Mouse (Mus musculus): ENCODE results near the gene C4bp. TPM values are rescaled to one million over a fixed set of nuclear protein-coding genes. Genes with fewer than 3 reads are reported as not detected.

Gene C4bp
- polyA plus RNA-seq (2014; fragmentation: Nextera tagmentation; extraction: Ambion mirVana) = 0.16 TPM in 1 of 2 replicates, not detected in the other

DNA sequence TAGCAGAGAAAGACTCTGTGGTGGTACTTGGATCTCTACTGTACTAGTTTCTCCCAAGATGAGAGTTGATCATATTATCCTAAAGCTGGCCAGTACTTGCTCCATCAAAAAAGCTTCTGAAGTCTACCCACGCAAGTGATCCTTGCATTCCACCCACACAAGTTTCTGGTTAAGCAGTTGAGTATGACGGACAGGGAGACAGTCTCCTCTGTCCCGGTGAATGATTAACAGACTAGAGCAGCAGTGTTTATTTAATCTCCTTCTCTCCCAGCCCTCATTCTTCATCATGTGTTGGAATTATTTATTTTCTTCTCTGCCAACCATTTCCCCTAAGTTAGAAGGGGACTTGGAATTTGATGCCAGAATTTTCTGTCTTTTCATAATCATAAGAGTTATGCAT lies at the start of gene C4bp:
C4bp (minus strand) TSS at position 179 of the 400 bp plus-strand sequence.
- Histone ChIP-seq H3K4me1 (ENCODE audit: control insufficient read depth, insufficient read depth, low read length) (no peaks in the 10 kb centered on the region), H3K36me3 (ENCODE audit: control insufficient read depth, insufficient read depth, low read length) (no peaks in the 10 kb centered on the region), H3K9me3 (ENCODE audit: control insufficient read depth, low read length) (no peaks in the 10 kb centered on the region), H3K27ac (replicated peaks; ENCODE audit: low read depth, low read length) (no peak within 1 kb of the TSS), H3K9ac (replicated peaks; ENCODE audit: low read length) (no peak within 1 kb of the TSS), H3K27me3 (ENCODE audit: control insufficient read depth, insufficient read depth, low read length) (no peaks in the 10 kb centered on the region), H3K4me2 (ENCODE audit: low read length) (no peak within 1 kb of the TSS), H3K4me3 (replicated peaks; ENCODE audit: low read depth, low read length) (no peak within 1 kb of the TSS)
- no peak for ATAC-seq (ENCODE audit: low FRiP score, low TSS enrichment)
- 90% methylated on average over 3 of the region's 3 CpGs for WGBS
- DNase-seq = no peak

DNA sequence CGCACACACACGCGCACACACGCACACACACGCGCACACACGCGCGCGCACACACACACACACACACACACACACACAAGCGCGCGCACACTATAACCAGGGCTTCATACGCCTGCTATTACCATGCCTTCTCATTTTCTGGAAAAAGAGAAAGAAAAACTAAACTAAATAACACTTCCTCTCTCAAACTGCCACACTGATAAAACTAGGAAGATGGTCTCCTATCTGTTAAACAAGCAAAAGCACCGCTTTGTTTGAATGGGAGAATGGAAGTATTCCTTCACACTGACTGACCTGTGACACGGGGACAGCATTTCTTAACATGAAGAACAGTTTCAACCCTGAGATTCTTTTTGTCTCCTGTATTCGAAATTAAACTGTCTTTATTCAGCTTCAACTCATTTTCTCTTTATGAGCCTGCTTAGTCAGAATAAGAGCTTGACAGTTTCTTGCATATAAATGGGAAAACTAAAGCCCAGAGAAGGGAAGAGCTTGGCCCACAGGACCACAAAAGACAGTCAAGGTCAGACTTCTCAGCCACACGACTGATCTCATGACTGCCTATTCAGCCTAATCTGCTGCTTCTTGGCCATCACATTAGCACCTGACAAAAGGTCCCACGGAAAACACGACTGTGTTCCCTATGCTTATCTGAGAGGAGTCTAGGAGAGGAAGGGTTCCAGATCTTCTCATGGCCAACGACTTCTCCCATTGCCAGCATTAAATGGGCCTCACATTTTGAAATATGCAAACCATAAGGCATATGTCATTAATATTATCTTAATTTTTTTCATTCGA lies 49.0 kb upstream of the C4bp start:
- DNase-seq = no peak
- Histone ChIP-seq H3K27ac (replicated peaks; ENCODE audit: low read depth, low read length) (no peak overlapping the region), H3K4me1 (ENCODE audit: control insufficient read depth, insufficient read depth, low read length) (0 out of 2 replicates have a peak, but pooled peaks cover 3% of the 10 kb centered on the region), H3K36me3 (ENCODE audit: control insufficient read depth, insufficient read depth, low read length) (peaks cover 34% of the 10 kb centered on the region), H3K9ac (replicated peaks; ENCODE audit: low read length) (no peak overlapping the region), H3K4me3 (replicated peaks; ENCODE audit: low read depth, low read length) (no peak overlapping the region), H3K27me3 (ENCODE audit: control insufficient read depth, insufficient read depth, low read length) (no peaks in the 10 kb centered on the region), H3K9me3 (ENCODE audit: control insufficient read depth, low read length) (no peaks in the 10 kb centered on the region), H3K4me2 (ENCODE audit: low read length) (no peak overlapping the region)
- ATAC-seq (ENCODE audit: low FRiP score, low TSS enrichment) = no peak
- 88% methylated on average over 22 of the region's 22 CpGs for WGBS

DNA sequence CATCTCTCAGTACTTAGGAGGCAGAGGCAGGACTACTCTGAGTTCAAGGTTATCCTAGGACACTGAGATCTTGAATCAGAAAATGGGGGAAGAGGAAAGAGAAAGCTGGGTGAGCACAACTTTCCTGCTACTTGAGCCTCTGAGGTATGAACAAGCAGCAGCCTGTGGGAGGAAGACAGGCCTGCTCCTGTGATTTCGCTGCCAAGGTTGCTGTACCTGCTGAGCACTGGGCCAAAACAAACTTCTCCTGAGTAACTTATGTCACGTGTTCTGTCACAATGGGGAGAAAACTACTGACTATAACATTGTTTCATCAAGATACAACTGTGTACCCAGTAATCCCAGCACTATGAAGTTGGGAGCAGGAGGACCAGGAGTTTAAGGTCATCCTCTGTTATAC lies 42.2 kb upstream of the C4bp start:
- no peaks in the 10 kb centered on the region for H3K9me3 ChIP-seq (ENCODE audit: control insufficient read depth, low read length)
- no peak overlapping the region for H3K4me3 ChIP-seq (replicated peaks; ENCODE audit: low read depth, low read length)
- no peak overlapping the region for H3K4me2 ChIP-seq (ENCODE audit: low read length)
- WGBS = 87% methylated on average over 2 of the region's 2 CpGs
- H3K36me3 ChIP-seq (ENCODE audit: control insufficient read depth, insufficient read depth, low read length) = peaks cover 74% of the 10 kb centered on the region
- DNase-seq (no peak), ATAC-seq (ENCODE audit: low FRiP score, low TSS enrichment) (no peak)
- H3K27ac ChIP-seq (replicated peaks; ENCODE audit: low read depth, low read length) = no peak overlapping the region
- no peaks in the 10 kb centered on the region for H3K27me3 ChIP-seq (ENCODE audit: control insufficient read depth, insufficient read depth, low read length)
- no peaks in the 10 kb centered on the region for H3K4me1 ChIP-seq (ENCODE audit: control insufficient read depth, insufficient read depth, low read length)
- H3K9ac ChIP-seq (replicated peaks; ENCODE audit: low read length) = no peak overlapping the region

DNA sequence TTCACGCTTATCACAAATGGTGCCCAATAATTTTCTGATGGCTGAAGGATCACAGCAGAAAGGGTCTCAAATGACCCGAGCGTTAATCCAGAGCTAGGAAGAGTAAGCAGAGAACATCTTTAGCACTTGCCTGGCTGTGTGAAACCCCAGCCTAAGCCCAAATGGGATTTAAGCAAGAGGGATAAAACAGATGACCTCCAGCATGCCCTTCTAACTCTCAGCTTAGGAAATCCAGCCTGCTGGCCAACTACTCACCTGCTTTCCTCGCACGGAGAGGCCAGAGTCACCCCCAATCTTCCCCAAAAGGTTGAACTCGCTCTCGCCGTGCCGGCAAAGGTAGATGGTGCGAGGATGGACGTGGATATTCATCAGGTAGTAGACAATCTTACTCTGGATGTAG lies 40.5 kb upstream of the C4bp start:
- Histone ChIP-seq H3K27ac (replicated peaks; ENCODE audit: low read depth, low read length) (no peak overlapping the region), H3K4me2 (ENCODE audit: low read length) (no peak overlapping the region), H3K27me3 (ENCODE audit: control insufficient read depth, insufficient read depth, low read length) (no peaks in the 10 kb centered on the region), H3K4me1 (ENCODE audit: control insufficient read depth, insufficient read depth, low read length) (no peaks in the 10 kb centered on the region), H3K9me3 (ENCODE audit: control insufficient read depth, low read length) (no peaks in the 10 kb centered on the region), H3K9ac (replicated peaks; ENCODE audit: low read length) (no peak overlapping the region), H3K36me3 (ENCODE audit: control insufficient read depth, insufficient read depth, low read length) (peaks cover 79% of the 10 kb centered on the region), H3K4me3 (replicated peaks; ENCODE audit: low read depth, low read length) (no peak overlapping the region)
- WGBS = 97% methylated on average over 11 of the region's 11 CpGs
- DNase-seq = no peak
- no peak for ATAC-seq (ENCODE audit: low FRiP score, low TSS enrichment)

DNA sequence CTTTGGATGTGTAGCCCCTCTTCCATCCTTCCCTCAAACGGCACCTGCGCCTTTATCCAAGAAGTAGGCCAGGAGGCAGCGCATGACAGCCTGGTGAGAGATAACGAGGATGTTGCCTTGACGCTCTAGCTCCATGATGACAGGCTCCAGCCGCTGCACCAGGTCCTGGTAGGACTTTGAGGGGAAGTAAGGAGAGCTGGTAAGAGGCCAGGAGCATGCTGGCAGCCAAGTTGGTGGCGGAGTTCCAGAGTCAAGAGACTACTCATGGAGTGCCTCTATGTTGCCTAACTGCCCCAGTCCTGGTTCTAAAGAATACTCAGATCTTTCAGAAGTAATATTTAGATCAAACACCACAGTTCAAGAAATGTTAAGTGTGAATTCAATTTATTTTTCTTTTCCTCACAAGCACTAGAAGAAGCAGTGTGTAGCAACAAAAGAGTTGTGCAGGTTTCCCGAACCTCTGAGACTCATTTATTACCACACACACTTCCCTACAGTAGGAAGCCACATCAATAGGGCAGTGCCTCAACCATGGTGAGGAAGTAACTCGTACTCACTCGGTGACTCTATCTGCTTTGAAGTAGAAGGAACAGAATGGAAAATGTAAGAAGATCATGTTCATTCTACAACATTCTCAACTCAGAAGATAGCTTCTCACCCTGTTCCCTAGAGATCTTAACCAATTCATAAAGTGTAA lies 38.7 kb upstream of the C4bp start:
- ATAC-seq (ENCODE audit: low FRiP score, low TSS enrichment) (no peak), DNase-seq (no peak)
- no peaks in the 10 kb centered on the region for H3K4me1 ChIP-seq (ENCODE audit: control insufficient read depth, insufficient read depth, low read length)
- peaks cover 81% of the 10 kb centered on the region for H3K36me3 ChIP-seq (ENCODE audit: control insufficient read depth, insufficient read depth, low read length)
- H3K4me2 ChIP-seq (ENCODE audit: low read length) = no peak overlapping the region
- WGBS = 91% methylated on average over 10 of the region's 10 CpGs
- no peaks in the 10 kb centered on the region for H3K9me3 ChIP-seq (ENCODE audit: control insufficient read depth, low read length)
- H3K9ac ChIP-seq (replicated peaks; ENCODE audit: low read length) = no peak overlapping the region
- no peak overlapping the region for H3K27ac ChIP-seq (replicated peaks; ENCODE audit: low read depth, low read length)
- H3K4me3 ChIP-seq (replicated peaks; ENCODE audit: low read depth, low read length) = no peak overlapping the region
- no peaks in the 10 kb centered on the region for H3K27me3 ChIP-seq (ENCODE audit: control insufficient read depth, insufficient read depth, low read length)

DNA sequence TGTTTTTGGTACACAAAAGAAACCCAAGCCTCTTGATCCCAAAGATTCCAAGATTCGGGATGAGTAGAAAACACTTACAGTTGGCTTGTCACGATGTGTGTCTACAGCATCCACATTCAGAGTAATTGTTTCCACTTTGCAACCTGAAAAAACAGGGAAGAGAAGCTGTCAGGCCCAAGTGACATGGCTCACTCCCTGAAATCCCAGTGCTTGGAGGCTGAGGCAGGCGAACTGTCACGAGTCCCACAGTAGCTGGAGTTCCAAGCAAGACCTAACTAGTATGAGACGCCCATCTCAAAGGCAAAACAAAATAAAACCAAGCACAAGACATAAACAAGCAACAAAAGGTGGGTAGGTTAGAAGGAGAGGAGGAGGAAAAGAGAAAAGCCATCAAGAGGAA lies 37.2 kb upstream of the C4bp start:
- Histone ChIP-seq H3K4me3 (replicated peaks; ENCODE audit: low read depth, low read length) (no peak overlapping the region), H3K27me3 (ENCODE audit: control insufficient read depth, insufficient read depth, low read length) (no peaks in the 10 kb centered on the region), H3K9ac (replicated peaks; ENCODE audit: low read length) (no peak overlapping the region), H3K4me1 (ENCODE audit: control insufficient read depth, insufficient read depth, low read length) (no peaks in the 10 kb centered on the region), H3K27ac (replicated peaks; ENCODE audit: low read depth, low read length) (no peak overlapping the region), H3K36me3 (ENCODE audit: control insufficient read depth, insufficient read depth, low read length) (peaks cover 73% of the 10 kb centered on the region), H3K4me2 (ENCODE audit: low read length) (no peak overlapping the region), H3K9me3 (ENCODE audit: control insufficient read depth, low read length) (no peaks in the 10 kb centered on the region)
- ATAC-seq (ENCODE audit: low FRiP score, low TSS enrichment) = no peak
- 94% methylated on average over 5 of the region's 5 CpGs for WGBS
- no peak for DNase-seq

DNA sequence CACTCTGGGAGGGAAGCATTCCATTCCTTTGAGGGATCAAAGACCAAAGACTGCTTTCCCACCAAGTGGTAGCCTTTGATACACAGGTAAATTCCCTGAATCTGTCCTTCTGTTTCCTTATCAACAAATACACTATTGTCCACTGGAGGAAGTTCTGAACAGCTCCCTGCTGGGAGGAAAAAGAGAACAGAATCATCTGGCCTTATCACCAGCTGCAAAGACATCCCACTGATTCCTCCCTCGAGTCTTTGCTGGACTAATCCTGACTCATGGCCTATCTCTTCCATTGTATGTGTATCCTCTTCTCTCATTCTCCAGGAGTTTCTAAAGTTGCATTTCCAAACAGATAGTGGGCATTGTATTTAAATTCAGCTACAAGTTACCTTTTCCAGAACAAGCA lies 22.5 kb upstream of the C4bp start:
- no peak for DNase-seq
- 44% methylated on average over 1 of the region's 1 CpGs for WGBS
- Histone ChIP-seq H3K4me1 (ENCODE audit: control insufficient read depth, insufficient read depth, low read length) (no peaks in the 10 kb centered on the region), H3K27me3 (ENCODE audit: control insufficient read depth, insufficient read depth, low read length) (no peaks in the 10 kb centered on the region), H3K4me3 (replicated peaks; ENCODE audit: low read depth, low read length) (no peak overlapping the region), H3K9ac (replicated peaks; ENCODE audit: low read length) (no peak overlapping the region), H3K9me3 (ENCODE audit: control insufficient read depth, low read length) (peaks cover 3% of the 10 kb centered on the region; the same call in 1 of the 2 replicates), H3K36me3 (ENCODE audit: control insufficient read depth, insufficient read depth, low read length) (no peaks in the 10 kb centered on the region), H3K27ac (replicated peaks; ENCODE audit: low read depth, low read length) (no peak overlapping the region), H3K4me2 (ENCODE audit: low read length) (no peak overlapping the region)
- no peak for ATAC-seq (ENCODE audit: low FRiP score, low TSS enrichment)

DNA sequence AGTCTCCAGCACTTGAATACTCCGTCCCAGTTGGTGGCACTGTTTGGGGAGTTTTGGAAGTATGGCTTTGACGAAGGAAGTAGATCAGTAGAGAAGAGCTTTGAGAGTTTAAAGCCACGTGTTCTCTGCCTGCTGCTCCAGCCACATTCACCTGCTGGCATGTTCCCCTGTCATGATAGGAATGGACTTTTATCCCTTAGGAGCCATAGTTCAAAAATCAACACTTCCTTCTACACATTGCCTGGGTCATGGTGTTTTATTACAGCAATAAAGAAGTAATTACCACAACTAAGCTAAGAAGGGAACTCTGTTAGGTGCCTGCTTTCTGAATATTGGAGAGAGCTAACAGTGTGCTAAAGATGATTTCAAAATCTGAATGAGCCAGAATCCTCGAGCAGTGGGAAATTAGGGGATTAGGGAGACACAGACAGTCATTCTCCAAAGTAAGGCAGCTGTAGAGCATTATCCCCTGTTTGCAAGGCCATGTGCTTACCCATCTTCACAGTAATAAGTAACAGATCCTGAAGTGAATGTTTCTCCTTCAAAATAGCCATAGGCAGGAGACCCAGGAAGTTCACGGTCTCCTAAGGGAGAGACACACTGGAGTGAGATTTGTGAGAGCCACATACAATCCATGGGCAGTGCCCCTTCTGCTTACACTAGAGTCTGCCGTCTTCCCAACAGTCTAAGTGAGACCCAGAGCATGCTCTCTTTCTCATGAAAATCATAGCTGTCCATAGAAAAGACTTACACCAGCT lies 20.4 kb upstream of the C4bp start:
- no peak overlapping the region for H3K4me2 ChIP-seq (ENCODE audit: low read length)
- H3K4me3 ChIP-seq (replicated peaks; ENCODE audit: low read depth, low read length) = no peak overlapping the region
- ATAC-seq (ENCODE audit: low FRiP score, low TSS enrichment) (no peak), DNase-seq (no peak)
- no peak overlapping the region for H3K27ac ChIP-seq (replicated peaks; ENCODE audit: low read depth, low read length)
- no peaks in the 10 kb centered on the region for H3K4me1 ChIP-seq (ENCODE audit: control insufficient read depth, insufficient read depth, low read length)
- no peaks in the 10 kb centered on the region for H3K9me3 ChIP-seq (ENCODE audit: control insufficient read depth, low read length)
- no peaks in the 10 kb centered on the region for H3K27me3 ChIP-seq (ENCODE audit: control insufficient read depth, insufficient read depth, low read length)
- H3K36me3 ChIP-seq (ENCODE audit: control insufficient read depth, insufficient read depth, low read length) = no peaks in the 10 kb centered on the region
- no peak overlapping the region for H3K9ac ChIP-seq (replicated peaks; ENCODE audit: low read length)
- 81% methylated on average over 6 of the region's 6 CpGs for WGBS

Data from midbrain, embryonic 14.5 days (tissue).